Mouse (Mus musculus): ENCODE measurements around the gene Ddx47.
A peak's percentile ranks its signal among the peaks of the same experiment; 100 is the strongest.

The Ddx47 gene

GRCm38 (mm10) chr6:135017211-135017610 lies 5.8 kb downstream of the Ddx47 start:
- DNase-seq = no peak

- no peak for DNase-seq
Measured at GRCm38 (mm10) chr6:135019564-135019963, 8.2 kb downstream of the Ddx47 start.

GRCm38 (mm10) chr6:135021633-135022032 lies 10.2 kb downstream of the Ddx47 start:
- DNase-seq = no peak

GRCm38 (mm10) chr6:135023379-135023778 lies 12.0 kb downstream of the Ddx47 start:
- no peak for DNase-seq

- DNase-seq = no peak
Measured at GRCm38 (mm10) chr6:135024781-135025420, 13.5 kb downstream of the Ddx47 start.

GRCm38 (mm10) chr6:135026232-135026631 lies 14.8 kb downstream of the Ddx47 start:
- no peak for DNase-seq

GRCm38 (mm10) chr6:135026755-135027154 lies 15.3 kb downstream of the Ddx47 start:
- DNase-seq = no peak

- no peak for DNase-seq
Measured at GRCm38 (mm10) chr6:135029246-135029645, 17.8 kb downstream of the Ddx47 start.

- no peak for DNase-seq
Measured at GRCm38 (mm10) chr6:135038674-135039073, 27.3 kb downstream of the Ddx47 start.

- no peak for DNase-seq
Measured at GRCm38 (mm10) chr6:135040275-135040871, 29.0 kb downstream of the Ddx47 start.

- DNase-seq = no peak
Measured at GRCm38 (mm10) chr6:135041930-135042329, 30.5 kb downstream of the Ddx47 start.

GRCm38 (mm10) chr6:135047276-135047675 lies 35.9 kb downstream of the Ddx47 start:
- DNase-seq = no peak

GRCm38 (mm10) chr6:135048509-135048908 lies 37.1 kb downstream of the Ddx47 start:
- DNase-seq = no peak

- DNase-seq = no peak
Measured at GRCm38 (mm10) chr6:135048956-135049355, 37.5 kb downstream of the Ddx47 start.

- DNase-seq = no peak
Measured at GRCm38 (mm10) chr6:135053789-135054188, 42.4 kb downstream of the Ddx47 start.

GRCm38 (mm10) chr6:135055882-135056281 lies 44.5 kb downstream of the Ddx47 start:
- DNase-seq = no peak

GRCm38 (mm10) chr6:135060728-135061127 lies 49.3 kb downstream of the Ddx47 start:
- no peak for DNase-seq

- no peak for DNase-seq
Measured at GRCm38 (mm10) chr6:135064621-135065020, 53.2 kb downstream of the Ddx47 start.

GRCm38 (mm10) chr6:135065236-135065957 lies 54.0 kb downstream of the Ddx47 start, which contains the start of gene Gprc5a:
Gprc5a (plus strand) TSS chr6:135065651.
- peak in 1 of 2 experiments; percentile 21 for DNase-seq

- no peak for DNase-seq
Measured at GRCm38 (mm10) chr6:135066795-135067445, 55.5 kb downstream of the Ddx47 start.

- DNase-seq = no peak
Measured at GRCm38 (mm10) chr6:135068221-135068620, 56.8 kb downstream of the Ddx47 start.

GRCm38 (mm10) chr6:135069856-135070255 lies 58.4 kb downstream of the Ddx47 start:
- DNase-seq = no peak

GRCm38 (mm10) chr6:135070347-135070746 lies 58.9 kb downstream of the Ddx47 start:
- no peak for DNase-seq
